Mouse (Mus musculus) layer of hippocampus, adult 18-20 months (tissue): ENCODE data around the gene Apc2. TPM values are rescaled to one million over a fixed set of nuclear protein-coding genes. Genes with fewer than 3 reads are reported as not detected.
"Not testable (repeated sequence)": the region's sequence is repeated elsewhere in the genome, so short reads cannot be mapped to it uniquely, and the experiment has no call there.

Experiments
- DNase-seq, 2 experiments: peaks; one replicate each; pipeline ENCODE4 v3.0.0; 2022; ENCODE audit warnings: low spot score in 2 of 2
- total RNA-seq, 2 experiments: library from RNA; stranded (reverse); gene quantifications; 2 replicates each; pipeline ENCODE4 v1.2.3; 2021

Apc2 gene
- total RNA-seq, 2 experiments from 2014 or later, result 94.5 to 95.5 TPM

- DNase-seq, result no peak
Measured at GRCm38 (mm10) chr10:80341026-80341425, 45.2 kb downstream of the Apc2 start.

- DNase-seq, result no peak
Measured at GRCm38 (mm10) chr10:80341491-80342304, 45.9 kb downstream of the Apc2 start.

- no peak for DNase-seq
Measured at GRCm38 (mm10) chr10:80342305-80342748, 46.5 kb downstream of the Apc2 start.

- peak in 1 of 2 experiments; percentile 57 for DNase-seq
Measured at GRCm38 (mm10) chr10:80342749-80343424, 47.1 kb downstream of the Apc2 start.

- no peak for DNase-seq
Measured at GRCm38 (mm10) chr10:80343425-80343895, 47.7 kb downstream of the Apc2 start.

- DNase-seq, result peak in 1 of 2 experiments; percentile 77
Measured at GRCm38 (mm10) chr10:80344131-80344661, 48.4 kb downstream of the Apc2 start.

GRCm38 (mm10) chr10:80345122-80345521, 49.3 kb downstream of the Apc2 start:
- DNase-seq, result no peak

- not testable (repeated sequence) for DNase-seq
Measured at GRCm38 (mm10) chr10:80345929-80346328, 50.2 kb downstream of the Apc2 start.

GRCm38 (mm10) chr10:80347514-80347967, 51.8 kb downstream of the Apc2 start:
- DNase-seq, result no peak

- DNase-seq, result no peak
Measured at GRCm38 (mm10) chr10:80348244-80348781, 52.5 kb downstream of the Apc2 start, which contains the start of gene Adamtsl5. Gene Adamtsl5, minus strand, starts transcription at chr10:80348412.

GRCm38 (mm10) chr10:80348981-80349380, 53.2 kb downstream of the Apc2 start:
- DNase-seq, result no peak

GRCm38 (mm10) chr10:80350292-80350691, 54.5 kb downstream of the Apc2 start:
- peak; percentile 66 to 91 for DNase-seq

- no peak for DNase-seq
Measured at GRCm38 (mm10) chr10:80351896-80352295, 56.1 kb downstream of the Apc2 start.

- DNase-seq, result no peak
Measured at GRCm38 (mm10) chr10:80352727-80353126, 57.0 kb downstream of the Apc2 start.

- peak in 1 of 2 experiments; percentile 69 for DNase-seq
Measured at GRCm38 (mm10) chr10:80355431-80355830, 59.7 kb downstream of the Apc2 start.

GRCm38 (mm10) chr10:80356001-80356682, 60.4 kb downstream of the Apc2 start, which contains the start of gene Plk5:
Gene Plk5, plus strand, starts transcription at chr10:80356459.
- peak in 1 of 2 experiments; percentile 42 for DNase-seq

- DNase-seq, result no peak
Measured at GRCm38 (mm10) chr10:80356737-80357136, 61.0 kb downstream of the Apc2 start.

GRCm38 (mm10) chr10:80357336-80357735, 61.6 kb downstream of the Apc2 start:
- peak in 1 of 2 experiments; percentile 68 for DNase-seq

- no peak for DNase-seq
Measured at GRCm38 (mm10) chr10:80357994-80358639, 62.3 kb downstream of the Apc2 start.

GRCm38 (mm10) chr10:80363734-80364133, 68.0 kb downstream of the Apc2 start:
- DNase-seq, result no peak
